Mouse (Mus musculus): ENCODE data around the gene Car2. TPM values are rescaled to one million over a fixed set of nuclear protein-coding genes. Genes with fewer than 3 reads are reported as not detected.

The Car2 gene
- total and polyA plus RNA-seq, 3 experiments = 6.8 to 24.3 (median 7.8) TPM

- intact Hi-C loops (cut with DNase I) = loop anchor here (10.0 kb wide), 1 partner anchor 206 kb away; no protein-coding TSS in a partner anchor
- 78% methylated on average over 2 of the region's 2 CpGs for WGBS
- no peaks in the 10 kb centered on the region for H3K79me2 ChIP-seq (replicated peaks; ENCODE audit: control insufficient read depth, insufficient read depth, low read length)
- no peaks in the 10 kb centered on the region for H3K4me1 ChIP-seq (ENCODE audit: control insufficient read depth, insufficient read depth, low read length)
- no peak for DNase-seq
- no peak overlapping the region for H3K9ac ChIP-seq (ENCODE audit: low read depth, low read length)
- H3K4me3 ChIP-seq = no peak overlapping the region
- H3K36me3 ChIP-seq (ENCODE audit: control insufficient read depth, insufficient read depth, low read length) = no peaks in the 10 kb centered on the region
- TF ChIP-seq CTCF (IDR thresholded peaks at IDR 0.05) = no peak
- TF ChIP-seq POLR2A (IDR thresholded peaks at IDR 0.05; ENCODE audit: insufficient read depth, low read depth, low read length) = no peak
- no peak for TF ChIP-seq EP300 (IDR thresholded peaks at IDR 0.05; ENCODE audit: insufficient read depth, low read depth, low read length)
- no peaks in the 10 kb centered on the region for H3K27me3 ChIP-seq (ENCODE audit: control insufficient read depth, insufficient read depth, low read length)
- no peak overlapping the region for H3K27ac ChIP-seq
Observed at GRCm38 (mm10) chr3:14889085-14889484, 3.0 kb downstream of the Car2 start.

GRCm38 (mm10) chr3:14889716-14890409, 3.8 kb downstream of the Car2 start:
- H3K9ac ChIP-seq (ENCODE audit: low read depth, low read length) = no peak overlapping the region

DNA sequence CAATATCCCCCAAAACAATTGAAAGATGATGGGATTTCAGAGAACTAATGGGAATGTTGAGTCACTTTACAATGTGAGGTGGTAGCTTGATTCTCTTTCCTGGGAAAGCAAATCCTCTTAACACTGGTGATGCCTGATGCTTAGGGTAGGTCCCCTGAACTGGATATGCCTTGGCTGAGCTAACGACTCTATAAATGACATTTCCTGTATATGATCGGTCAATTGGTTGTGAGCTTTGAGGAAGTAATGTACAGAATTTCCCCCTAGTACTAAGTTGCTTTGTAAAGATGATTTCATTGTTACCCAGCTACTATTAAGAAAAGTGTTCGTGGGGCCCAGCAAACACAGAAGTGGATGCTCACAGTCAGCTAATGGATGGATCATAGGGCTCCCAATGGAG, 6.9 kb downstream of the Car2 start:
- 71% methylated on average over 3 of the region's 3 CpGs for WGBS
- TF ChIP-seq CTCF (IDR thresholded peaks at IDR 0.05) (no peak), POLR2A (IDR thresholded peaks at IDR 0.05; ENCODE audit: insufficient read depth, low read depth, low read length) (no peak), EP300 (IDR thresholded peaks at IDR 0.05; ENCODE audit: insufficient read depth, low read depth, low read length) (no peak)
- H3K27me3 ChIP-seq (ENCODE audit: control insufficient read depth, insufficient read depth, low read length) = no peaks in the 10 kb centered on the region
- no peak overlapping the region for H3K27ac ChIP-seq
- H3K36me3 ChIP-seq (ENCODE audit: control insufficient read depth, insufficient read depth, low read length) = no peaks in the 10 kb centered on the region
- no peaks in the 10 kb centered on the region for H3K4me1 ChIP-seq (ENCODE audit: control insufficient read depth, insufficient read depth, low read length)
- no peaks in the 10 kb centered on the region for H3K79me2 ChIP-seq (replicated peaks; ENCODE audit: control insufficient read depth, insufficient read depth, low read length)
- no peak for DNase-seq
- H3K9ac ChIP-seq (ENCODE audit: low read depth, low read length) = no peak overlapping the region
- no peak overlapping the region for H3K4me3 ChIP-seq
- intact Hi-C loops (cut with DNase I) = no loop called here

More at GRCm38 (mm10) chr3:14889716-14890409, 3.8 kb downstream of the Car2 start:
- Histone ChIP-seq H3K27me3 (ENCODE audit: control insufficient read depth, insufficient read depth, low read length) (no peaks in the 10 kb centered on the region), H3K36me3 (ENCODE audit: control insufficient read depth, insufficient read depth, low read length) (no peaks in the 10 kb centered on the region), H3K4me3 (no peak overlapping the region), H3K79me2 (replicated peaks; ENCODE audit: control insufficient read depth, insufficient read depth, low read length) (no peaks in the 10 kb centered on the region), H3K27ac (no peak overlapping the region), H3K4me1 (ENCODE audit: control insufficient read depth, insufficient read depth, low read length) (no peaks in the 10 kb centered on the region)
- no peak for DNase-seq
- 42% methylated on average over 4 of the region's 4 CpGs for WGBS
- no peak for TF ChIP-seq CTCF (IDR thresholded peaks at IDR 0.05)
- no peak for TF ChIP-seq POLR2A (IDR thresholded peaks at IDR 0.05; ENCODE audit: insufficient read depth, low read depth, low read length)
- TF ChIP-seq EP300 (IDR thresholded peaks at IDR 0.05; ENCODE audit: insufficient read depth, low read depth, low read length) = no peak
- intact Hi-C loops (cut with DNase I) = loop anchor here (10.0 kb wide), 1 partner anchor 205 kb away; no protein-coding TSS in a partner anchor

DNA sequence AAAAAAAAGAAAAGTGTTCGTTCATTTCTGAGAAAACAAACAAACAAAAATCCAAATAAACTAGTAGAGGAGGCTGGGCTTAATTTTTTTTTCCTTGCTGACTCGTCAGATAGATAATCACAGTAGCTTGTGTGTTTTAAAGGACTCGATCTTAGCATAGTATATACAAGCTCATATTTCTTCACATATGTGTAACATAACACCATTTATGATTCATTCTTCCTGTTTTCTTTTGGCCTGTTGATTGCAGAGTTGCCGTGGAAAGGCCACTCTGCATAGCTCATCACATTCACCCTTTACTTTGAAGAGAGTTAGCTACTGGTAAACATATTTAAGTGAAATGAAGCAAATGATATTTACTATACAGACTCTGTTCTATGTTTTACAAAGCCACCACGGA, 7.6 kb downstream of the Car2 start:
- Histone ChIP-seq H3K9ac (ENCODE audit: low read depth, low read length) (no peak overlapping the region), H3K4me3 (no peak overlapping the region), H3K79me2 (replicated peaks; ENCODE audit: control insufficient read depth, insufficient read depth, low read length) (no peaks in the 10 kb centered on the region), H3K4me1 (ENCODE audit: control insufficient read depth, insufficient read depth, low read length) (no peaks in the 10 kb centered on the region), H3K27ac (no peak overlapping the region), H3K27me3 (ENCODE audit: control insufficient read depth, insufficient read depth, low read length) (no peaks in the 10 kb centered on the region), H3K36me3 (ENCODE audit: control insufficient read depth, insufficient read depth, low read length) (no peaks in the 10 kb centered on the region)
- TF ChIP-seq CTCF (IDR thresholded peaks at IDR 0.05) = no peak
- TF ChIP-seq POLR2A (IDR thresholded peaks at IDR 0.05; ENCODE audit: insufficient read depth, low read depth, low read length) = no peak
- no peak for TF ChIP-seq EP300 (IDR thresholded peaks at IDR 0.05; ENCODE audit: insufficient read depth, low read depth, low read length)
- intact Hi-C loops (cut with DNase I) = no loop called here
- WGBS = 65% methylated on average over 5 of the region's 5 CpGs
- no peak for DNase-seq

DNA sequence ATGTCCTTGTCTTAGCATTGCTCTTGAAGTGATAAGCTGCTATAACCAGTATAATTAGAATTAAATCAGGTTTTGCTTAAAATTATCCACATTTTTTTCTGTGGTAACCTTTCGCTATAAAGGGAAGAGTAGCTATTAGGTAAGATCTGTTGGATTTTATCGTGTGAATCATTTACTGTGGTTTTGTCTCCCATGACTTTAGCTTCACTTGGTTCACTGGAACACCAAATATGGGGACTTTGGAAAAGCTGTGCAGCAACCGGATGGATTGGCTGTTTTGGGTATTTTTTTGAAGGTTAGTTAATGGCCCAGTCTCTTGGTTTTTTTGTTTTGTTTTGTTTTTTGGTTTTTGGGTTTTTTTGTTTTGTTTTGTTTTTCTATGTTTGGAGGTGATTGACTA, 9.3 kb downstream of the Car2 start:
- no peak overlapping the region for H3K9ac ChIP-seq (ENCODE audit: low read depth, low read length)
- no peak overlapping the region for H3K4me3 ChIP-seq
- H3K27me3 ChIP-seq (ENCODE audit: control insufficient read depth, insufficient read depth, low read length) = no peaks in the 10 kb centered on the region
- no peaks in the 10 kb centered on the region for H3K79me2 ChIP-seq (replicated peaks; ENCODE audit: control insufficient read depth, insufficient read depth, low read length)
- H3K27ac ChIP-seq = no peak overlapping the region
- intact Hi-C loops (cut with DNase I) = no loop called here
- H3K4me1 ChIP-seq (ENCODE audit: control insufficient read depth, insufficient read depth, low read length) = no peaks in the 10 kb centered on the region
- TF ChIP-seq EP300 (IDR thresholded peaks at IDR 0.05; ENCODE audit: insufficient read depth, low read depth, low read length) = no peak
- no peak for TF ChIP-seq POLR2A (IDR thresholded peaks at IDR 0.05; ENCODE audit: insufficient read depth, low read depth, low read length)
- no peak for TF ChIP-seq CTCF (IDR thresholded peaks at IDR 0.05)
- DNase-seq = no peak
- no peaks in the 10 kb centered on the region for H3K36me3 ChIP-seq (ENCODE audit: control insufficient read depth, insufficient read depth, low read length)
- 95% methylated on average over 3 of the region's 3 CpGs for WGBS

- H3K27ac ChIP-seq = no peak overlapping the region
- intact Hi-C loops (cut with DNase I) = no loop called here
- no peaks in the 10 kb centered on the region for H3K4me1 ChIP-seq (ENCODE audit: control insufficient read depth, insufficient read depth, low read length)
- H3K27me3 ChIP-seq (ENCODE audit: control insufficient read depth, insufficient read depth, low read length) = no peaks in the 10 kb centered on the region
- 70% methylated on average over 6 of the region's 6 CpGs for WGBS
- H3K4me3 ChIP-seq = no peak overlapping the region
- no peak for TF ChIP-seq POLR2A (IDR thresholded peaks at IDR 0.05; ENCODE audit: insufficient read depth, low read depth, low read length)
- no peak for TF ChIP-seq EP300 (IDR thresholded peaks at IDR 0.05; ENCODE audit: insufficient read depth, low read depth, low read length)
- no peak for TF ChIP-seq CTCF (IDR thresholded peaks at IDR 0.05)
- no peaks in the 10 kb centered on the region for H3K79me2 ChIP-seq (replicated peaks; ENCODE audit: control insufficient read depth, insufficient read depth, low read length)
- no peaks in the 10 kb centered on the region for H3K36me3 ChIP-seq (ENCODE audit: control insufficient read depth, insufficient read depth, low read length)
- no peak overlapping the region for H3K9ac ChIP-seq (ENCODE audit: low read depth, low read length)
- no peak for DNase-seq
Observed at GRCm38 (mm10) chr3:14897770-14898169, 11.7 kb downstream of the Car2 start.

Data from heart, adult 2 months (tissue).